ENCODE assay signal across 22 mouse cellular contexts in genomic region chr2:104253341-104253740, GRCm38 (mm10).
A peak's percentile ranks its signal among the peaks of the same experiment; 100 is the strongest.
DNase-seq lines count a peak whose midpoint lies in the region; ATAC-seq and TF ChIP-seq lines count a peak whose summit lies in the region.
"Had no signal": no experiment of that assay in that cellular context is flagged by ENCODE, and none has a peak within 500 bp of the region (broad histone marks: within the 10 kb centered on the region; RNA-seq: fewer than 3 reads in every experiment).

No protein-coding gene starts in this region.

- TF ChIP-seq CTCF in left cerebral cortex, adult 2 months (IDR thresholded peaks at IDR 0.05): no peak

- peak overlapping the region; percentile 57 for H3K27ac ChIP-seq in left cerebral cortex, adult 2 months
- H3K27ac ChIP-seq: embryonic facial prominence, embryonic 10.5 days; embryonic facial prominence, embryonic 12.5 days; forebrain, embryonic 12.5 days had no signal

- intact Hi-C loops in left cerebral cortex, adult 2 months (cut with DNase I): no loop called here
- intact Hi-C loops in left cerebral cortex, postnatal 36 days (cut with DNase I): no loop called here

- ATAC-seq in frontal cortex, adult (ENCODE audit: low TSS enrichment): peak; percentile 38; the same call in 1 of the 2 replicates
- ATAC-seq: activated CD4-positive, CD25-positive, alpha-beta regulatory T cell, adult 4 months; CD4-positive, CD25-positive, alpha-beta regulatory T cell, adult 4 months; forebrain, embryonic 14.5 days; forebrain, postnatal 0 days; Patski had no signal

- DNase-seq in cerebellum, postnatal 10 days: peak; percentile 44 to 55
- no peak for DNase-seq in cerebellum, postnatal 4 days (ENCODE audit: low spot score in 2 of 2)
- DNase-seq in frontal cortex, adult 2 months (ENCODE audit: extremely low spot score in 1 of 2, low spot score in 1 of 2): no peak
- no peak for DNase-seq in left cerebral cortex, adult 2 months (ENCODE audit: extremely low spot score in 1 of 2, low spot score in 2 of 2)
- no peak for DNase-seq in left cerebral cortex, postnatal 36 days (ENCODE audit: low spot score in 2 of 2)
- DNase-seq: adrenal gland, adult 8-10 months; adrenal gland, postnatal 14 days; adrenal gland, postnatal 36 days; B cell, adult 2 months; cerebellum, adult 11-12 months; cerebellum, adult 2 months; cerebellum, adult 9-10 months; cerebellum, postnatal 36 days; forebrain, postnatal 0 days had no signal

- H3K4me3 ChIP-seq in left cerebral cortex, adult 2 months: no peak overlapping the region
- H3K4me3 ChIP-seq: embryonic facial prominence, embryonic 10.5 days; embryonic facial prominence, embryonic 12.5 days; forebrain, embryonic 12.5 days had no signal

Comparison
In these comparisons a context has a peak if more than half of its experiments do, and no peak if none do; other contexts are left out.
1. DNase-seq: peak in cerebellum, postnatal 10 days (2 of 2); none in cerebellum, postnatal 4 days (0 of 2), frontal cortex, adult 2 months (0 of 2), left cerebral cortex, adult 2 months (0 of 2) and left cerebral cortex, postnatal 36 days (0 of 2).